Mouse (Mus musculus): Measurements from ENCODE around the gene Mid2. TPM values are rescaled to one million over a fixed set of nuclear protein-coding genes. Genes with fewer than 3 reads are reported as not detected.

Mid2 gene
- polyA plus RNA-seq, 1 experiment from 2014 or later = 0.79 TPM

- ATAC-seq = no peak
- 34% methylated on average over 4 of the region's 4 CpGs for WGBS (ENCODE audit: insufficient replicate concordance)
- H3K9me3 ChIP-seq (replicated peaks) = no peaks in the 10 kb centered on the region
These were observed 58.0 kb downstream of the Mid2 start for GRCm38 (mm10) chrX:140722400-140722799.

DNA sequence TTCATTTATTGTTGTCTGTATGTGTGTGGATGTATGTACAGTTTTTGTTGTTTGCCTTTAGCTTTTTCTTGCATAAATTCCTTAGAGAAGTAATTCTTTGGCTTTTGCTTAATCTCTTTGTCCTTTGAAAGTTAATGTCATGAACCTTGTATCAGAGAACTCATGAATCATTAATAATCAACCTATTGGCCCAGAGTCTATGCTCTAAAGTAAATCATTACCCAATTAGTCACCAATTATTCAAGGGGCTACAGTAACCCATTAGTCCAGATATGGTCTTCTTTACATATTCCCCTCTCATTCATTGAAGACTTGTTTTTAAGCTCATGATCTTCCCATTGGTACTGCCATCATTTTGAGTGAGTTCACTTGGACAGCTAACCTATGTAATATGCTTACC is 74.6 kb downstream of the Mid2 start:
- H3K4me3 ChIP-seq = no peak overlapping the region
- H3K9me3 ChIP-seq (replicated peaks) = no peaks in the 10 kb centered on the region
- no peaks in the 10 kb centered on the region for H3K4me1 ChIP-seq
- H3K27me3 ChIP-seq (replicated peaks) = no peaks in the 10 kb centered on the region
- no peak overlapping the region for H3K9ac ChIP-seq
- H3K4me2 ChIP-seq = no peak overlapping the region
- H3K36me3 ChIP-seq = no peaks in the 10 kb centered on the region
- no peak for ATAC-seq
- no peak overlapping the region for H3K27ac ChIP-seq

More at GRCm38 (mm10) chrX:140722400-140722799, 58.0 kb downstream of the Mid2 start:
- Histone ChIP-seq H3K27me3 (replicated peaks) (no peaks in the 10 kb centered on the region; the same call in 1 of the 2 replicates), H3K4me1 (no peaks in the 10 kb centered on the region), H3K27ac (no peak overlapping the region), H3K36me3 (no peaks in the 10 kb centered on the region), H3K4me2 (no peak overlapping the region), H3K9ac (no peak overlapping the region), H3K4me3 (no peak overlapping the region)

DNA sequence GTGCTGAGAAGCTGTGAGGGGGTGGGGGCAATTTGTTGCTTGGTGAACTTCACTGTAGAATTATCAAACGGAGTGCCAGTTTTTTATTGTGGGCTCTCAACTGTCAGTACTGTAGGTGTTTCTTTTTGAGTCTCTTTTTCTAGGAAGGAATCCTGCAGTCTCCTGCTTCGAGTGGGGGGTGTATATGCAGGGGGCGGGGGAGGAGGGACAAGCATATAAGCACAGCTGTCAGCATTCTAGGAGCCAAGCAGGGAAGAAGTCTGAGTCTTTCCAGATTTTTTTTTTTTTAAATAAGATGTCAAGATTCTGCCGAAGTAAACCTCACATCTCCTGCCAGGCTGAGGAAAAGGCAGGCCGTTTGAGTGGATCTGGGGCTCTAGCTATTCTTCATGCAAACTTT is 78.8 kb downstream of the Mid2 start:
- no peak for ATAC-seq
- Histone ChIP-seq H3K36me3 (no peaks in the 10 kb centered on the region), H3K27ac (no peak overlapping the region), H3K9ac (no peak overlapping the region), H3K4me2 (no peak overlapping the region), H3K4me3 (no peak overlapping the region), H3K27me3 (replicated peaks) (0 out of 2 replicates have a peak, but pooled peaks cover 4% of the 10 kb centered on the region), H3K4me1 (no peaks in the 10 kb centered on the region), H3K9me3 (replicated peaks) (no peaks in the 10 kb centered on the region)
- 36% methylated on average over 5 of the region's 5 CpGs for WGBS (ENCODE audit: insufficient replicate concordance)

GRCm38 (mm10) chrX:140769794-140770193 is 105.4 kb downstream of the Mid2 start:
- Histone ChIP-seq H3K36me3 (no peaks in the 10 kb centered on the region), H3K4me2 (no peak overlapping the region), H3K9me3 (replicated peaks) (no peaks in the 10 kb centered on the region), H3K9ac (no peak overlapping the region), H3K27me3 (replicated peaks) (0 out of 2 replicates have a peak, but pooled peaks cover 4% of the 10 kb centered on the region), H3K4me1 (no peaks in the 10 kb centered on the region), H3K4me3 (no peak overlapping the region), H3K27ac (no peak overlapping the region)
- WGBS (ENCODE audit: insufficient replicate concordance) = 44% methylated on average over 1 of the region's 1 CpGs
- no peak for ATAC-seq

DNA sequence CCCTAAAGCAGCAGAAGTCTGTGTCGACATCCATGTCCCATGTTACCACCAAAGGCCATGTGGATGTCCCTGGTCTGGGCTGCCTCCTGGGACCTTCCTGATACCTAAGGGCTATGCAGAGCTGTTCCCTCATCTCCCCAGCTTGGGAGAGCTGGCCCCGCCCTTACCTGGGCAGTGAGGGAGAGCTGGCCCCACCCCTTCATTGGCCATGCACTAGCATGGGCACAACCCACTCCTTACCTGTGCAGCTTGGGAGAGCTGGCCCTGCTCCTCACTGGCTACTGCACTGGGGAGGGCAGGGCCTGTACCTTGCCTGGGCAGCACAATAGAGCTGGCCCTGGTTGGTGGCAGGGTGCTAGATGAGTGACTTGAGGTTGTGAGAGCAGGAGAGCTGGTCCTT is 140.9 kb downstream of the Mid2 start:
- Histone ChIP-seq H3K36me3 (no peaks in the 10 kb centered on the region), H3K4me3 (no peak overlapping the region), H3K27ac (no peak overlapping the region), H3K9ac (no peak overlapping the region), H3K4me1 (no peaks in the 10 kb centered on the region), H3K9me3 (replicated peaks) (no peaks in the 10 kb centered on the region), H3K4me2 (no peak overlapping the region), H3K27me3 (replicated peaks) (0 out of 2 replicates have a peak, but pooled peaks cover 23% of the 10 kb centered on the region)
- WGBS (ENCODE audit: insufficient replicate concordance) = 69% methylated on average over 2 of the region's 2 CpGs
- no peak for ATAC-seq

DNA sequence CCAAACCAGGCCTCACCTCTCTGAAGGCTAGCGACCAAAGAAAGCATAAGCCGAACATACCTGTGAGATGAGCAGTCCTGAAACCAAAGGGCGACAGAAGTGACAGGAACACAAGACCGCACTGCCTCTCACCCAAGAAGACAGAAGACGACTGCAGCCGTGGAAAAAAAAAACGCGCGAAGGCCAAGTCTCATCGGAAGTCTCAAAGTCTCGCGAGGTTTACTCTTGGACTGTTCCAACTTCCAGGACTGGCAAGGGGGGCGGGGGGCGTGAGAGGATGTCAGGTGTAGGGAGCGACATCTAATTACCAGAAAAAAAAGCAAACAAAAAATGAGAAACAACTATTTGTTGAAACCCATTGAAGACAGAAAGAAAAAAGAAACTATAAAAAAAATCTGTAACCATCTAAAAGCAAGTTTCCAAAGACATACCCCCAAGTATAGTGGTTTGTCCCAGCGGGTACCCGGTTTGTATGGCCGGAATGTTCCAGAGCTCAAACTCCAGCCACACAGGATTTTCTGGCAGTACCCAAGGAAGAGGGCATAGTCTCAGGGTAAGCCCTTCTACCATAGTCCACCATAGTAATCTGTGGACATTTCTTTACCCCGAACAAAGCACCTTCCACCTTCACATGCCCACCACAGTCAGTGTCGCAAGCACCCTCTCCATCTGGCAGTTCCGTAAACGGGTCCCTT is 149.1 kb downstream of the Mid2 start, which contains the start of gene Tex13b:
TSS of gene Tex13b (minus strand) at position 122 of the 695 bp plus-strand sequence.
- no peaks in the 10 kb centered on the region for H3K9me3 ChIP-seq (replicated peaks)
- 0 out of 2 replicates have a peak, but pooled peaks cover 7% of the 10 kb centered on the region for H3K27me3 ChIP-seq (replicated peaks)
- H3K27ac ChIP-seq = no peak within 1 kb of the TSS
- ATAC-seq = no peak
- no peak within 1 kb of the TSS for H3K4me2 ChIP-seq
- H3K9ac ChIP-seq = no peak within 1 kb of the TSS
- H3K36me3 ChIP-seq = no peaks in the 10 kb centered on the region
- no peak within 1 kb of the TSS for H3K4me3 ChIP-seq
- WGBS (ENCODE audit: insufficient replicate concordance) = 84% methylated on average over 22 of the region's 22 CpGs
- H3K4me1 ChIP-seq = no peaks in the 10 kb centered on the region

Other genes with a start within 250 kb of the Mid2 start
- gene Prps1, start 208.0 kb upstream of the Mid2 start, polyA plus RNA-seq (2016; fragmentation: Nextera tagmentation; extraction: Ambion mirVana) = 57.6 and 61.0 TPM in 2 replicates
- 16.0 and 17.1 TPM in 2 replicates for gene Tsc22d3, start 63.9 kb upstream of the Mid2 start, polyA plus RNA-seq (2016; fragmentation: Nextera tagmentation; extraction: Ambion mirVana)
- not detected in 2 replicates for gene Tex13b, start 148.8 kb downstream of the Mid2 start, polyA plus RNA-seq (2016; fragmentation: Nextera tagmentation; extraction: Ambion mirVana)
- 0.07 TPM in 1 of 2 replicates, not detected in the other for gene Vsig1, start 243.0 kb downstream of the Mid2 start, polyA plus RNA-seq (2016; fragmentation: Nextera tagmentation; extraction: Ambion mirVana)

All from liver, embryonic 12.5 days (tissue).